In the genomic region with DNA sequence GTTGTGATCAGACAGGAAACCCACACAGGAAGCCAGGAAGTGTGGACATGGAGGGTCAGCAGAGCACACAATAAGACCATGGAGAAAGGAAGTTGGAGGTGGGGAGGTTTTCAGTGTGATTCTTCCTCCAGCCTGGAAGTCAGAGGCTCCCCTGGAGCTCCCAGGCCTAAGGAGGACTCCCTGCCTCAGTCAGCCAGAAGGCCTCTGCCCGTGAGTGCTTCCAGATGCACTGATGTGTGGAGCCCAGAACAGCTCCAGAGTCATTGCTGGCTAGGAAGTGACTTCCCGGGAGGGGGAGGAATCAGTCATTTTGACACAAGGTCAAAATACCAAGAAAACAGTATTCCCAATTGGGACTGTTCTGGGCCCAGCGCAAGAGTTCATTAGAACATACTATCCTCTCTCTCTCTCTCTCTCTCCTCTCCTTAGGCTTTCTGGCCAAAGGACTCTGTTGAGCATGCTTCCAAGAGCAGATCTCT, we compare ENCODE assay signal across 8 mouse cellular contexts.
DNase-seq lines count a peak whose midpoint lies in the region; ATAC-seq and TF ChIP-seq lines count a peak whose summit lies in the region.

No protein-coding gene starts in this region.

- no peaks in the 10 kb centered on the region for H3K36me3 ChIP-seq in forebrain, embryonic 15.5 days

- TF ChIP-seq CTCF in lung, adult 2 months (IDR thresholded peaks at IDR 0.05; ENCODE audit: insufficient read depth, low read length) = no peak

- peak; percentile 65 for DNase-seq in adrenal gland, adult 2 months
- no peak for DNase-seq in adrenal gland, postnatal 25 days
- peak; percentile 53 for DNase-seq in heart, postnatal 4 days
- DNase-seq in lung, adult 2 months = no peak
- no peak for DNase-seq in urinary bladder, postnatal 10 days (ENCODE audit: low spot score)
- DNase-seq in spleen, postnatal 14 days (ENCODE audit: low spot score in 2 of 2) = no peak
- no peak for DNase-seq in urinary bladder, adult 18-20 months (ENCODE audit: low spot score in 2 of 2)

- no peak overlapping the region for H3K4me2 ChIP-seq in forebrain, embryonic 15.5 days (replicated peaks)

- ATAC-seq in forebrain, embryonic 15.5 days (replicated peaks) = no peak

- H3K27ac ChIP-seq in forebrain, embryonic 15.5 days (replicated peaks) = peak overlapping the region; percentile 97

- H3K9me3 ChIP-seq in forebrain, embryonic 15.5 days = no peaks in the 10 kb centered on the region

- WGBS in forebrain, embryonic 15.5 days = 64% methylated on average over 3 of the region's 3 CpGs
- WGBS in lung, adult 2 months = 47% methylated on average over 3 of the region's 3 CpGs

- no peaks in the 10 kb centered on the region for H3K27me3 ChIP-seq in forebrain, embryonic 15.5 days

- peak; percentile 23; the same call in 1 of the 2 replicates for TF ChIP-seq POLR2A in lung, adult 2 months (IDR thresholded peaks at IDR 0.05; ENCODE audit: borderline replicate concordance, extremely low read depth, low read depth, low read length)

- no peak overlapping the region for H3K4me3 ChIP-seq in forebrain, embryonic 15.5 days
- H3K4me3 ChIP-seq in lung, adult 2 months (replicated peaks; ENCODE audit: extremely low read depth, low read depth, low read length) = no peak overlapping the region

- no peak overlapping the region for H3K9ac ChIP-seq in forebrain, embryonic 15.5 days (replicated peaks)

- H3K4me1 ChIP-seq in forebrain, embryonic 15.5 days = peaks cover 58% of the 10 kb centered on the region
- H3K4me1 ChIP-seq in lung, adult 2 months (ENCODE audit: control insufficient read depth, insufficient read depth, low read length) = peaks cover 4% of the 10 kb centered on the region; the same call in 1 of the 2 replicates

Comparison
In these comparisons a context has a peak if more than half of its experiments do, and no peak if none do; other contexts are left out.
1. DNase-seq: peak in adrenal gland, adult 2 months (single experiment) and heart, postnatal 4 days (single experiment); none in adrenal gland, postnatal 25 days (single experiment), lung, adult 2 months (single experiment), urinary bladder, postnatal 10 days (single experiment), spleen, postnatal 14 days (0 of 2) and urinary bladder, adult 18-20 months (0 of 2).